Mouse (Mus musculus) macrophage (primary cell): ENCODE results near the gene Fbxo46. TPM values are rescaled to one million over a fixed set of nuclear protein-coding genes. Genes with fewer than 3 reads are reported as not detected.
A peak's percentile ranks its signal among the peaks of the same experiment; 100 is the strongest.

Source experiments
- H3K27ac ChIP-seq: fragments of 350-480 bp; formaldehyde crosslinking; 2 replicates; pipeline ENCODE4 v1.9.0; 2021
- H3K36me3 ChIP-seq: fragments of 350-480 bp; formaldehyde crosslinking; 2 replicates; pipeline ENCODE4 v1.9.0; 2021; ENCODE audit errors: inconsistent target
- H3K4me3 ChIP-seq: fragments of 350-480 bp; formaldehyde crosslinking; 2 replicates; pipeline ENCODE4 v1.9.0; 2021; ENCODE audit errors: inconsistent target
- H3K79me2 ChIP-seq: fragments of 350-480 bp; formaldehyde crosslinking; 2 replicates; pipeline ENCODE4 v1.9.0; 2021; ENCODE audit errors: inconsistent target
- WGBS: methylation state at CpG from one replicate; pipeline ENCODE4 v1.1.7; 2026; ENCODE audit warnings: inconsistent platforms; ENCODE audit not compliant: missing documents; 5-methylcytosine and 5-hydroxymethylcytosine counted together
- polyA plus RNA-seq: library from polyadenylated mRNA; stranded (reverse); fragments of 250-400 nt; gene quantifications from 3 replicates; pipeline ENCODE4 v1.2.4, GENCODE M21; 2018; ENCODE audit warnings: inconsistent platforms

Gene Fbxo46
- polyA plus RNA-seq, 1 experiment from 2014 or later: 3.8 TPM

DNA sequence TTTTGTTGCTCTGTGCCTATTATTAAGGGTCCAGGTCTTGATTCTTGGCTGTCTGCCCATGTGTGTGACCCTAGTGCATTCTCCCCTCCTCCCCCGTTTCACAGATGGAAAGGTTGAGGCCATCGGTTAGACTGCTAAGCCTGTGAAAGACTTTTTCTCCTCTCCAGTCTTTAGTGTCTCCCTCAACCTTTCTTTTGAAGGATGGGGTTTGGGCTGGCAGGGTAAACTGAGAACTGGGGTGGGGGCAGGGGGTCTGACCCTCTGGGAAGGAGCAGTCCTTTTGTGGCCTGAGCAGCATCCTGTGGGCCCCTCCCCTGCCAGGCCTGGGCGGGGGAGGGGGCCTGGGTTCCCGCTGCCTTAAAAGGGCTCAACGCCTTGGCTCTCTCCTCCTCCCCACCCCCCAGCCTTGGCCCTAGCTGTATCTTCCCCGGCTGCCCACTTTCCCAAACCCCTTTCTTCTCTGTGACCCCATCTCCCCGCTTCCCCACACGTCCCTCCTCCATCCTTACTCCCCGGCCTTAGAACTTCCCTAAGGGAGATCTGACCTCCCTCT lies 34.7 kb upstream of the Fbxo46 start:
- WGBS: 22% methylated on average over 9 of the region's 9 CpGs
- Histone ChIP-seq H3K4me3 (peak overlapping the region; percentile 16; the same call in 1 of the 2 replicates), H3K36me3 (no peaks in the 10 kb centered on the region), H3K27ac (peak overlapping the region; percentile 65), H3K79me2 (no peaks in the 10 kb centered on the region)

DNA sequence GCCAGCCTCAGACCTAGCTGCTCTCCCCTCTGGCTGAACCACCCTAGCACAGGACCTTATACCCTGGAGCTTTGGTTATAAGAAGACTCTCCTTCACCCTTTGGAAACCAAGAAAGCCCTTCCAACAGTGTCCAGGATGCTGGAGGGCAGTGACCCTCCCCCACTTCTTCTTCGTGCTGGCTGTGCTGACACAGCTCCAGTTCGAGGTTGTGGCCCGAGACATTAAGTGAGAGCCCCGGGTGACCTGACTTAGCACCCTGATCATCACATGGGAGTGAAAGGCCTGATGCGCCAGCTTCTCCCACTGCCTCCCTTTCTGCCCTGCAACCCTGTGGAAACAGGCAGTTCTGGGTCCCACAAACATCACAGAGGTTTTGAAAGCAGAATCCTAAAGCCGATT lies 34.2 kb upstream of the Fbxo46 start:
- WGBS: 7% methylated on average over 6 of the region's 6 CpGs
- peak overlapping the region; percentile 16; the same call in 1 of the 2 replicates for H3K4me3 ChIP-seq
- H3K27ac ChIP-seq: peak overlapping the region; percentile 65
- H3K79me2 ChIP-seq: no peaks in the 10 kb centered on the region
- H3K36me3 ChIP-seq: no peaks in the 10 kb centered on the region

DNA sequence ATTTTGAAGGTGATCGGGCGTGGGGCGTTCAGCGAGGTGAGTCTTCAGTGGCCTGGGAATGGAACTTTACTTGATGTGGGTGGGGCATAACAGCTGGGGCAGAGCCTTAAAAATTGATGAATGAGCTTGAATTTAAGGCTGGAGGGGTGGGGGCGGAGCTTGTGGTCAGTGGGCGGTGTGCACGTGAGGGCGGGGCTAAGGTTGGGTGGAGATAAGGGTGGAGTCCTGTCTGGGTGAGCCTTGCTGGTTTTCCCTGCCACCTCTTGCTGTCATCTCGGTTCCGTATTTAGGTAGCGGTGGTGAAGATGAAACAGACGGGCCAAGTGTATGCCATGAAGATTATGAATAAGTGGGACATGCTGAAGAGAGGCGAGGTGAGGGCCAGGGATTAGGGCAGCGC lies 33.6 kb upstream of the Fbxo46 start:
- H3K4me3 ChIP-seq: peak overlapping the region; percentile 16; the same call in 1 of the 2 replicates
- no peaks in the 10 kb centered on the region for H3K79me2 ChIP-seq
- WGBS: 7% methylated on average over 14 of the region's 14 CpGs
- H3K27ac ChIP-seq: peak overlapping the region; percentile 65
- H3K36me3 ChIP-seq: no peaks in the 10 kb centered on the region

DNA sequence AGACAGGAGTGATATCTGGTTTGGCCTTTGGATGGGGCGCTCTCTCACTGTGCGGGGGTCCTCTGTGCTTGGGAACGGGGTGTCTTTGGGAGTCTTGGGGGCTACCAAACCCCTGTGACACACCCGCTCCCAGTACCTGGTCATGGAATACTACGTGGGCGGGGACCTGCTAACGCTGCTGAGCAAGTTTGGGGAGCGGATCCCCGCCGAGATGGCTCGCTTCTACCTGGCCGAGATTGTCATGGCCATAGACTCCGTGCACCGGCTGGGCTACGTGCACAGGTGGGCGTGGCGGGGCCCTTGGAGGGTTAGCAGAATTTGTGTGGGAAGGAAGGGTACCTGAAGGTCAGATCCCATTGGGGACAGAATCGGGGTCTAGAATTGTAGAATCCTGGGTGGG lies 32.9 kb upstream of the Fbxo46 start:
- Histone ChIP-seq H3K27ac (no peak overlapping the region), H3K4me3 (no peak overlapping the region), H3K79me2 (no peaks in the 10 kb centered on the region), H3K36me3 (no peaks in the 10 kb centered on the region)
- WGBS: 88% methylated on average over 18 of the region's 18 CpGs

GRCm38 (mm10) chr7:19088813-19089212 lies 30.8 kb upstream of the Fbxo46 start:
- Histone ChIP-seq H3K79me2 (no peaks in the 10 kb centered on the region), H3K27ac (no peak overlapping the region), H3K4me3 (no peak overlapping the region), H3K36me3 (no peaks in the 10 kb centered on the region)
- 41% methylated on average over 10 of the region's 10 CpGs for WGBS

DNA sequence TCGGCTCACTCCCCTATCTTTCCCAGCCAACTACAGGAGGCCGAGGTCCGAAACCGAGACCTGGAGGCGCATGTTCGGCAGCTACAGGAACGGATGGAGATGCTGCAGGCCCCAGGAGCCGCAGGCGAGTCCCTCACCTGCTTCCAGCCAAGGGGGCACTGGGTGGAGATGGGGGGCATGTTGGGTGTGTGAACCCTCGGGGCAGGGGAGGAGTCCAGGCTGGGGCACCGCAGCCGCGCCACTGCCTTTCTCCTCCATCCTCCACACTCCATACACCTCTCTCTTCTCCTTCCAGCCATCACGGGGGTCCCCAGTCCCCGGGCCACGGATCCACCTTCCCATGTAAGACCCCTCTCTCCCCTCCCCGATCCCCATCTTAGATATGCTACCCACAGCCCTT lies 27.7 kb upstream of the Fbxo46 start:
- 92% methylated on average over 9 of the region's 17 CpGs for WGBS
- no peak overlapping the region for H3K4me3 ChIP-seq
- no peaks in the 10 kb centered on the region for H3K79me2 ChIP-seq
- no peak overlapping the region for H3K27ac ChIP-seq
- H3K36me3 ChIP-seq: no peaks in the 10 kb centered on the region

- Histone ChIP-seq H3K27ac (no peak overlapping the region), H3K36me3 (no peaks in the 10 kb centered on the region), H3K79me2 (no peaks in the 10 kb centered on the region), H3K4me3 (no peak overlapping the region)
- WGBS: 30% methylated on average over 35 of the region's 38 CpGs
Measured at GRCm38 (mm10) chr7:19092381-19093173, 27.1 kb upstream of the Fbxo46 start.

- H3K79me2 ChIP-seq: no peaks in the 10 kb centered on the region
- H3K36me3 ChIP-seq: no peaks in the 10 kb centered on the region
- H3K4me3 ChIP-seq: no peak overlapping the region
- no peak overlapping the region for H3K27ac ChIP-seq
- WGBS: 0% methylated on average over 14 of the region's 15 CpGs
Measured at GRCm38 (mm10) chr7:19093174-19093521, 26.5 kb upstream of the Fbxo46 start.

- Histone ChIP-seq H3K79me2 (no peaks in the 10 kb centered on the region), H3K36me3 (no peaks in the 10 kb centered on the region), H3K4me3 (peak overlapping the region; percentile 36), H3K27ac (peak overlapping the region; percentile 38)
- WGBS: 2% methylated on average over 45 of the region's 45 CpGs
Measured at GRCm38 (mm10) chr7:19093537-19094385, 25.9 kb upstream of the Fbxo46 start.

DNA sequence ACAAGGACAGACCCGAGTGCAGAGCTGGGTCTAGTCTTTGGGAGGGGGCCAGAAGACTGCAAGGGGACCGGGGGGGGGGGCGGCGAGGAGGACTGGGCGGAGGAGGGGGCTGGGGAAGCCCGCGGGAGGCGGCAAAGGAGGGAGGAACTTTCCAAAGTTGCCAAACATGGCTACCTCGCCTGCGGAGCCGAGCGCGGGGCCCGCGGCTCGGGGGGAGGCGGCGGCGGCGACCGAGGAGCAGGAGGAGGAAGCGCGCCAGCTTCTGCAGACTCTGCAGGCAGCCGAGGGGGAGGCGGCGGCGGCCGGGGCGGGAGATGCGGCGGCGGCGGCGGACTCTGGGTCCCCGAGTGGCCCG lies 25.2 kb upstream of the Fbxo46 start, which contains the start of gene Six5:
Gene Six5, plus strand, starts transcription at position 124 of the 355 bp plus-strand sequence.
- H3K27ac ChIP-seq: peak within 1 kb of the TSS; percentile 38
- 1% methylated on average over 29 of the region's 36 CpGs for WGBS
- peak within 1 kb of the TSS; percentile 36 for H3K4me3 ChIP-seq
- H3K79me2 ChIP-seq: no peaks in the 10 kb centered on the region
- H3K36me3 ChIP-seq: no peaks in the 10 kb centered on the region

DNA sequence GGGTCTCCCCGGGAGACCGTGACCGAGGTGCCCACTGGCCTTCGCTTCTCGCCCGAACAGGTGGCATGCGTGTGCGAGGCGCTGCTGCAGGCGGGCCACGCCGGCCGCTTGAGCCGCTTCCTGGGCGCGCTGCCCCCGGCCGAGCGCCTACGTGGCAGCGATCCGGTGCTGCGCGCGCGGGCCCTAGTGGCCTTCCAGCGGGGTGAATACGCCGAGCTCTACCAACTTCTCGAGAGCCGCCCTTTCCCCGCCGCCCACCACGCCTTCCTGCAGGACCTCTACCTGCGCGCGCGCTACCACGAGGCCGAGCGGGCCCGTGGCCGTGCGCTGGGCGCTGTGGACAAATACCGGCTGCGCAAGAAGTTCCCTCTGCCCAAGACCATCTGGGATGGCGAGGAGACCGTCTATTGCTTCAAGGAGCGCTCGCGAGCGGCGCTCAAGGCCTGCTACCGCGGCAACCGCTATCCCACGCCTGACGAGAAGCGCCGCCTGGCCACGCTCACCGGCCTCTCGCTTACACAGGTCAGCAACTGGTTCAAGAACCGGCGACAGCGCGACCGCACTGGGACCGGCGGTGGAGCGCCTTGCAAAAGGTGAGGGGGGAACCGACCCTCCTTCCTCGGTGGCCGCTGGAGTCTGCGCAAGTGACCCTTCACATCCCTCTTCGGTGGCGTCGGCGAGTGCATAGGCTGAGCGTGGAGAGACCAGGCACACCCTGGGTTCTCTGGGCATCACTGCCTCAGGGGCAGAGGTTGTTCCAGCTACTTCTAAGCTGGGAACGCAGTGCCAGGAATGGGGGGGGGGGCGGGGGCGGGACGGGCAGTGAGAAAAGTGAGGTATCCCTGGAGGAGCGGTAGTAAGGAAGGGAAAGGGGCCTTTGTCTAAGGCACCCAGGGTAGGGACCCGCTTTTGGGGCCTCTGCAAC lies 24.6 kb upstream of the Fbxo46 start:
- H3K36me3 ChIP-seq: no peaks in the 10 kb centered on the region
- no peak overlapping the region for H3K4me3 ChIP-seq
- H3K27ac ChIP-seq: no peak overlapping the region
- H3K79me2 ChIP-seq: no peaks in the 10 kb centered on the region
- 2% methylated on average over 79 of the region's 87 CpGs for WGBS

DNA sequence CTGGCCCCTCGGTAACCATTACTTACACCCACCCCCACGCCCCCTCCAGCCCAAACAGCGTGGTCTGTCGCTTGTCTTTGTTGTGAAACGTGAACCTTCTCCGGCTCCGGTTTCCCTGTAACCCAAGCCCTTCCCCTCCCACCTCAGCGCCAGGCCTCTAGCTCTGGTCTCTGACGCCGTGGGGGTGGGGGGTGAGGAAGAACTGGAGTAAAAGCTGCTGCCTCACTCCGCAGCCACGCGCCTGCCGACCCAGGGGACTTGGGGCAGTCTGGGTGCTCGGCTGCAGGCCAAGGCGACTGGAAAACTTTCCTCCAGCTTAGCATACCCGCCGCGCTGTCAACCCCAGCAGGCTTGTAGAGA lies 23.9 kb upstream of the Fbxo46 start:
- Histone ChIP-seq H3K36me3 (no peaks in the 10 kb centered on the region), H3K27ac (no peak overlapping the region), H3K4me3 (no peak overlapping the region), H3K79me2 (no peaks in the 10 kb centered on the region)
- WGBS: 6% methylated on average over 19 of the region's 19 CpGs

DNA sequence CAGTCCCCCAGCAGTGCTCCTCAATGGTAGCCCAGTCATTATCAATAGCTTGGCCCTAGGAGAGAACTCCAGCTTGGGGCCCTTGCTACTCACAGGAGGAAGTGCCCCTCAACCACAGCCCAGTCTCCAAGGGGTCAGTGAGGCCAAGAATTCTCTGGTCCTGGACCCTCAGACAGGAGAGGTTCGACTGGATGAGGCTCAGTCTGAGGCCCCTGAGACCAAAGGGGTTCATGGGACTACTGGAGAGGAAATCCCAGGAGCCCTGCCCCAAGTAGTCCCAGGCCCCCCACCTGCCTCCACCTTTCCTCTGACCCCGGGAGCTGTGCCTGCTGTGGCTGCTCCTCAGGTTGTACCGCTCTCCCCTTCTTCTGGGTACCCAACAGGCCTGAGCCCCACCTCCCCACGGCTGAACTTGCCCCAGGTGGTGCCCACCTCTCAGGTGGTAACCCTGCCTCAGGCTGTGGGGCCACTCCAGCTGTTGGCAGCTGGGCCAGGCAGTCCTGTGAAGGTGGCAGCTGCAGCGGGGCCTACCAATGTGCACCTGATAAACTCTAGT lies 23.2 kb upstream of the Fbxo46 start:
- 88% methylated on average over 5 of the region's 5 CpGs for WGBS
- Histone ChIP-seq H3K27ac (no peak overlapping the region), H3K79me2 (no peaks in the 10 kb centered on the region), H3K4me3 (no peak overlapping the region), H3K36me3 (no peaks in the 10 kb centered on the region)

- 88% methylated on average over 2 of the region's 2 CpGs for WGBS
- H3K79me2 ChIP-seq: no peaks in the 10 kb centered on the region
- no peak overlapping the region for H3K4me3 ChIP-seq
- no peaks in the 10 kb centered on the region for H3K36me3 ChIP-seq
- no peak overlapping the region for H3K27ac ChIP-seq
Measured at GRCm38 (mm10) chr7:19097217-19097616, 22.4 kb upstream of the Fbxo46 start.
